Mouse (Mus musculus) brain, adult 2 months (tissue): ENCODE results near the gene Prrt1.

Experiments used
- DNase-seq: peaks from one replicate; pipeline ENCODE4 v3.0.0; 2011; ENCODE audit warnings: low read depth, low spot score

The Prrt1 gene

DNA sequence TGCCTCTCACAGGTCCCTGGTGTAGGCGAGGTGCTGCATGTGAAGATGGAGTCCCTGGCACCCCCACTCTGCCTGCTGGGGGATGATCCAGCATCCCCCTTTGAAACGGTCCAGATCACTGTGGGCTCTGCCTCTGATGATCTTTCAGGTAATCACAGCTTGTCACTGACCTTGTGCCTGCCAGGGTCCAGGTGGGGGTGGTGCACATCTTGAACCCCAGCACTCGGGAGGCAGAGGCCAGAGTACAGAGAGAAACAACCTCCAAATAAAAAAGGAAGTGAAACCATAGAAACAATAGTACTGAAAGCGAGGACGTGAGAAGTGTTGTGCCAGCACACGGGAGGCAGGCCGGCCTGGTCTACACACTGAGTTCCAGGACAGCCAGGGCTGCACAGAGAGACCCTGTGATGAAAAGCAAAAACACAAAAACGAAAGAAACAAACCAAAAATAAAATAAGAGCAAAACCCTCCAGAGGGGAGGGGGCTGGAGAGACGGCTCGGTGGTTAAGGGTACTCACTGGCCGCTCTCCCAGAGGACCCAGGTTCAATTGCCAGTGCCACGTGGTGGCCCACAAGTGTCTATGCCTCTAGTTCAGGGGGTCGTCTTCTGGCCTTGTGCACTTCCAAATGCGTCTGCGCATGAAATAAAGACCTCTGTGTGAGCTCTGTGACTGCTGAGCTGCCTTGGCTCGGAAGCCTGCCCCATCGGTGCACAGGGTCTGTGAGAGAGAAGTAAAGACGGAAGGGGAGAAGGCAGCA, 20.0 kb downstream of the Prrt1 start:
- no peak for DNase-seq

DNA sequence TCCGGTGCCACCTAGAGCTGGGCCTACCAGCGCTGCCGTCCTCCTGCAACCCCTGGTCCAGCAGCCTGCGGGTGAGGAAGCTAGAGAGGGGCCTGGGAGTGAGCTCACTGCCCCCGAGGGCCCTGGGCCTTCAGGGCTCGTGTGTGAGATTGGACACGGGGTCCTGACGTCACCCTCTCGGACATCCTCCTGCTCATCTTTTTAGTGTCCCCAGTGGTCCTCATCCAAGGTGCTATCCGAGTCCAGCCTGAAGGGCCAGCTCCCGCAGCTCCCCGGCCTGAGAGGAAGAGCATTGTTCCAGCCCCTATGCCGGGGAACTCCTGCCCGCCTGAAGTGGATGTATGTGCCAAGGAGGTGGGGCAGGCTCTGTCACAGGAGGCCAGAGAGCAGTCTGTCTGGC, 21.4 kb downstream of the Prrt1 start:
- no peak for DNase-seq

DNA sequence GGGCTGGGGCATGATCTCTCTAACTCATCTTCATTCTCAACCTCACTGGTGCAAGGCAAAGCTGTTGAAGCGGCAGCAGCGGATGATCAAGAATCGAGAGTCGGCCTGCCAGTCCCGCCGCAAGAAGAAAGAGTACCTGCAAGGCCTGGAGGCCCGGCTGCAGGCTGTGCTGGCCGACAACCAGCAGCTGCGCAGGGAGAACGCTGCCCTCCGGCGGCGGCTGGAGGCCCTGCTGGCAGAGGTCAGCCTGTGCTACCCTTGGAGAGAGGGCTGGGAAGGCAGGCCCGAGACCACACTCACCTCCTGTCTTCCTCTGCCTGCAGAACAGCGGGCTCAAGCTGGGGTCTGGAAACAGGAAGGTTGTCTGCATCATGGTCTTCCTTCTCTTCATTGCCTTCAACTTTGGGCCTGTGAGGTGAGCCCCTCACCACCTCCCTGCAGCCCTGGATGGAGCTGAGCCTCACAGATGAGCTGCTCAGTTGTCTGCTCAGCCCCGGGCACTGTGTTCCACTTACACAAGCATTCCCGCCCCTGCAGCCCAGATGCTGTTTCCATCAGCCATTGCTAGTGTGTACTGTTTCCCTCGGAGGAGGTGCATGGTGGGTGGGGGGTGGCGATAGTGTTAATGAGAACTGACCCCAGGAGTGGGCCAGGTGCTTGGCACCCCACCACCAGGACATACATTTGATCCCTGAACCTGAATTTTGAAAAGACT, 22.3 kb downstream of the Prrt1 start:
- peak; percentile 54 for DNase-seq

DNA sequence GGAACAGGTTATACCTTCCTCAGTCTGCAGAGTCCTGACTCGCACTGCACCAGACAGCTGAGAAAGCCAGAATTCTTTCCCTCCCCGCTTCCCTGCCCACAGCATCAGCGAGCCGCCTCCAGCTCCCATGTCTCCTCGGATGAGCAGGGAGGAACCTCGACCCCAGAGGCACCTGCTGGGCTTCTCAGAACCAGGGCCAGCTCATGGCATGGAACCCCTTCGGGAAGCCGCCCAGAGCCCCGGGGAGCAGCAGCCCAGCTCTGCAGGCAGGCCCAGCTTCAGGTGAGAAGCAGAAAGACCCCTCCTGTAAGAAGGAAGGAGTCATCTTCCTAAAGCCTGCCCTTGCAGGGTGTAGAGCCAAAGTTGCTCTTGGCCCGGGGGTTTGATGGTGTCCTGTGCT, 23.2 kb downstream of the Prrt1 start:
- peak; percentile 22 for DNase-seq

DNA sequence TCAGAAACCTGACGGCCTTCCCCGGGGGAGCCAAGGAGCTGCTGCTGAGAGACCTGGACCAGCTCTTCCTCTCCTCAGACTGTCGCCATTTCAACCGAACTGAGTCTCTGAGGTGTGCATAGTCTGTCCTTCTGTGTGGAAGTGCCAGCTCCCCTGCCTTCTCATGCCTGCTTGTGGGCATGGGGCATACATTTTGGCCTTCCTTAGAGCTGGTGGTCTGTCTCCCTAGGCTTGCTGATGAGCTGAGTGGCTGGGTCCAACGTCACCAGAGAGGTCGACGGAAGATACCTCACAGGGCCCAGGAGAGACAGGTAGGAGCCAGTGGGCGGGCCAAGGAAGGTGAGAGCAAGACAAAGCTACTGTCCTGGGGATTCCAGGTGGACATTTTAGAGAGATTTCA, 23.7 kb downstream of the Prrt1 start:
- no peak for DNase-seq

DNA sequence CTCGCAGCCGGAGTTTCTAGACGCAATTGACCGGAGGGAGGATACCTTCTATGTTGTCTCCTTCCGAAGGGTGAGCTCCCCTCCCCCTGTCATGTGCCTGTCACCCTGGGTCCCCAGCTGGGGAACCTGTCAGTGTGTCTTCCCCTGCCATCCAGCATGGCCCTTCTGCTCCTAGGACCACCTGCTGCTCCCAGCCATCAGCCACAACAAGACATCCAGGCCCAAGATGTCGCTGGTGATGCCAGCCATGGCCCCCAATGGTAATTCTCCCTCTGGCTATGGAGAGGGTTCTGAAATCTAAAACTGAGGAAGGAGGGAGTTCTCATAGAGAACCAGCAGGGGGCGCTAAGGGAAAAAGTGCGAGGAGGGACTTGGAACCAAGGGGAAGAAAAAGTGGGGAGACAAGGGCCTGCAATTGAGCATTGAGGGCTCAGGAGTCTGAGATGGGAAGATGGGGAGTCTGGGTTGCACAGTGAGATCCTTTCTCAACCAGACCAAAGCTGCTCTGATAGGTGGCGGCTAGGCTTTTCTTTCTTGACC, 24.5 kb downstream of the Prrt1 start:
- DNase-seq: peak; percentile 74

DNA sequence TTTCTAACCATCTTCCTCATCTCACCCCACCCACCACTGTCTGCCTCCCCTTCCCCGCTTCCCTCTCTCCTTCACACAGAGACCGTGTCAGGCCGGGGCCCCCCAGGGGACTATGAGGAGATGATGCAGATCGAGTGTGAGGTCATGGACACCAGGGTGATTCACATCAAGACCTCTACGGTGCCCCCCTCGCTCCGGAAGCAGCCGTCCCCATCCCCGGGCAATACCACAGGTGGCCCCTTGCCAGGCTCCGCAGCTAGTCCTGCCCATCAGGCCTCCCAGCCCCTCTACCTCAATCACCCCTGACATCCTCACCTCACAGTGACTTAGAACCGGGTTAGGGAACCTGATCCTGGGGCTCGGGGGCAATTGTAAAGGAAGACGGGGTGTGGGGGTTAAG, 25.1 kb downstream of the Prrt1 start:
- peak; percentile 2 for DNase-seq

DNA sequence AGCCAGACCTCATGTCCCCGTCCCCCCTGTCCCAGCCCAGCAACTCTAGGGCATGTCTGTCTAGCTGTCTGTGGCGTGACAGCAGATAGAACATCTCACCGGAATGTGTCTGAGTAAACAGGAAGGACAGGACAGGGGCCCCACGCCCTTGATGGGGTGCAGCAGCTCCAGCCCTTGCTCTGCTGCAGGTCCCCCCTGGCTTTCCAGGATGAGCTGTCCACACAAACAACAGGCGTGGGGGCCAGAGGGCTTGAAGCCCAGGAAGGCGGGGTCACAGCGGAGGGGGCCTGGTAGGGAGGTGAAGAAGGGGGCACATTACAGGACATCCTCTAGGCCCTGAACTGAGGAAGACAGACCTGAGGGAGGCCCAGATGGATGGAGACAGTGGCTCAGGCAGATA, 25.8 kb downstream of the Prrt1 start:
- no peak for DNase-seq

DNA sequence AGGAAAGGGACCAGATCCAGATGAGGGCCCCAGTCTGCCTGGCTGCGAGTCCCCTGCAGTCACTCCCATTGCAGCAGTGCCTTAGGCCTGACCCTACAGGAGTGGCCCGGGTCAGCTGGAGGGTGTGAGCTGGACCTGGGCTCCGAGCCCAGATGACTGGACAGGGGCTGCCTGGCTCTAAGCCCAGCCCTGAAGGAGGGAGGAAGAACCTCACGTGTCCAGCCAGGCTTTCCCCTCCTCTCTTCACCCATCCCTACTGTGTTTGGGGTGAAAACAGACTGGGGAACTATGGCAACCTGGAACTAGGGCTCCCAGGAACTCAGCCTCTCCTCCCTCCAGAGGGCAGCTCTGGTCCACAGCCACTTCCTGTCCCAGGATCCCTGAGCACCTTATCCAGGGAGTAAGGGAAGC, 26.3 kb downstream of the Prrt1 start:
- peak; percentile 57 for DNase-seq

DNA sequence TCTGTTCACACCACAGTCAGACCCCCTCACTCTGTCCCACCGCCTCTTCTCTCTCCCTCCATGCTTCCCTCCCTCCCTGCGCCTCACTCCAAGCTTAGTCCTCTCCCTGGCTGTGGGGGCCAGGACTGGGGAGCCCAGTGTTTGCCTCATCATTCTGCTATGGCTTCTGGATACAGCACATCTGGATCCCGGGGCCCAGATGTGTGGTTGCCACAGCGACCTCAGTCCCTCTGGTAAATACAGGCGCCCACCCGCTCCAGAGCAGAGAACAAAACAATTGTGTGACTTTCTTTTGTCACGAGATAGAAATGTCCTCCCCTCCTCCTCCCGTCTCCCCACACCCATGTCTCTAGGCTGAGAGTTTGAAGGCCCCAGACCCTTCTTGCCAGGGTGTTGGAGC, 27.3 kb downstream of the Prrt1 start:
- DNase-seq: no peak

DNA sequence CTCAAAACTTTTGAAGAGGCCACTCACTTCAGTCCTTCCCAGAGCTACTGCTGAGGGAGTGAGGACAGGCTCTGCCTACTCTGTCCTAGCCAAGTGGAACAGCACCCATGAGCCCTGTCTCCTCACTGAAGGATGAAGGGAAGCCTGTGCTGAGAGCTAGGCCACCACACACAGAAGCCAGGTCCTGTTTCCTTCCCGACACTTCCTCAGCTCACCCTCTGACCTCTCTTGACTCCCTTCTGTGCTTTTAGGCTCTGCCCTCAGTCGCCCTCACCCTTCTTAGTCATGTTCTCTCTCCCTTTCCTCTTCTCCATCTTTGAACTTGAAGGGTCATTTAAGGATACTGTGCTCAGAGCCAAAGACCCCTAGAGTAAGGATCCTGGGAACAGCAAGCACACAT, 27.9 kb downstream of the Prrt1 start:
- no peak for DNase-seq

DNA sequence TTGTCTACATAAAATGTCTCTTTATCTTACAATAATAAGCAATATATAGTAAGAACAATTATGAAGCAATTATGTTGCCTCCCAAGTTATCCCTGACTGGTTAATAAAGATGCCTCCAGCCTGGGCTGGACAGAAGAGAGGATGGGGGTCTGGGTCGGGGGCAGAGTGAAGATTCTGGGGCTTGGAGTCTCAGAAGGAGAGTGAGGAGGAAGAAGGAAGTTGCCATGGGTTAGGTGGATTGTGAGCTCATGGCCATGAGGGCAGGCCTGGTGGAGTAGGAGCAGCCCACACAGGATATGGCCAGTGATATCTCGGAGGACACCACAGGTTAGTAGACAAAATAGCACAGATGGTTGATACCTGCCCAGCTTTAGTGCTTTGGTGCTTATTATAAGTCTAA, 28.8 kb downstream of the Prrt1 start:
- no peak for DNase-seq

DNA sequence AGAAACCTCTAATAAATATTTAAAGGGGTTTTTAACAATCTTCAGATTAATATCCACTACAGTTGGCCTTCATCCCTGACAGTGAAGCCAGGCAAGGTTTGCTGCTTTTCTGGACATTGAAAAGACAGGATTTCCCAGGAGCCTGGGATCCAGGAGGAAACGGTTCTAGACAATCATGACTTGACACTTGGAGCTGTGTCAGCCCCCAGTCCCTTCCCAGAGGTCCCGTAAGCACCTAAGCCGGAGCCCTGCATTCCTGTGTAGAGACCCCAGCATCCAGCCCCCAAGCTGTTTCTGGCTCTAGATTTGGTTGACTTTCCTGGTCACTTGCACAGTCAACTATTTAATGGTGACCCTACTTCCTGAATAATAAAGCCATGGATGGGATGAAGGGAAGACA, 29.3 kb downstream of the Prrt1 start:
- no peak for DNase-seq

DNA sequence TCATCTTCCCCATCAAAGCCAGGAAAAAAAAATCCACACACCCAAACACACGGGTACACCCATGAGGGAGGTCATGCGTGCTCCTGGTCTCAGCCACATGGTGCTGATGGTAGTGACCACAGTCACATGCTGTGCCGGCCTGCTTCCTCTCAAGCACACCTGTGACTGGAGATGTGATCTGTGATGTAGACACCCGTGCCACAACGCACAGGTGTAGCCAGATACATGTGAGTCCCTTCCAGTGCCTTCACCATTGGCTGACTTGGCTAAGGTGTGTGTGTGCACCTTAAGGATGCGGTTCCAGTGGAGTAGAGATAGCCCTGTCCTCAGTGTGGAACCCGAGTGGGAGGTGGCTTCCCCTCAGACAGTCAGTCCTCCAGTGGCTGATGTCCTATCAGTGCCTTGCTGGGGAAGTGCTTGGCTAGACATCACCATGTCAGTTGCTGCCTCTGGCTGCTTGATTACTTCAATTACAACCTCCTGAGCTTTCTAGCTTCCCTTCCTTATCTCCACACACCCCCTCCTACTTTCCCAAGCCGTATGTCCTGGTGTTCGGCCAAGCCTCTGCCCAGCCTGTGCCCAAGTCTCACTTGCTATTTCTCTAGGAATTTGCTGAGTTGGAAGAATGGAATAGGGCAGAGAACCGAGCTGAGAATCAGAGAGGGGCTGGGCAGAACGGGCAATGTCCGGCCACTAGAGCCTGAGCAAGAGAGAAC, 30.0 kb downstream of the Prrt1 start:
- no peak for DNase-seq

DNA sequence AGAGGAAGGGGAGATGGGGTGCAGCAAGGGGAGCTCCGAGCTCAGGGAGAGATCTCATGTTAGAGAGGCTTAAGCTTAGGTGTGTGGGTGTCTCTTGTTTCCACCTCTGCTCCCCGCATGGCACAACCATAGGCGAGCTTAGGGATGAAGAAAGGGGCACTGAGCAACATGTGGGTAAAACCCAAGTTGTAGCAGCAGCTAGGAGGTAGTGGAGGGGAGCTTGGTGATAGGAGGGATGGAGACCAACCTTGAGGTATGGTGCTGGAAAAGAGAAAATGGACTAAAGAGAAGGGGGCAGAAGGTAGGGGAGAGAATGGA, 30.5 kb downstream of the Prrt1 start:
- no peak for DNase-seq

DNA sequence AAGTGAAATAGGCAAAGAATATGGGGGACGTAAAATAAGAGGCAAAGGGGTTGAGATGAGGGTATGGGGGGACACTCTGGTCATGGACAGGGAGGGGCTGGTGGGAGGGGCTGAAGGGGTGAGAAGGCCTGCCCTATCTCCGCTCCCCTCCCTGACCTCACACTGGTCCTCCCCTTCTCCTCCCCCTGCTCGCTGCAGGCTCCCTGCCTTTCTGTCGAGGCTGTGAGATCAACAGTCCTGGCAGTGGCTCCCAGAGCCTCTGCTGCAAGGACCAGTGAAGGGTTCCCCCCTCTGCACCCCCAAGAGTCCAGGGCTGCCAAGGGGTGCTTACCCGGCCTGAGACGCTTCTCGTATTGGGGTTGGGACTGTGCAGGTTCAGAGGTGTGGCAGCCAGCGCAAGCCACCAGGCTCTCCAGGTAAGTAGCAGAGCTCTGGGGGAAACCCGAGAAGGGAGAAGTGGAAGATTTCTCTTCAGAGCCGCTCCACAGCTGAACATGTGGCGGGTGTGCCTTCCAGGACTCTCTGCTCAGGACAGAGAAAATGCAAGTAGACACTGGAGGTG, 31.0 kb downstream of the Prrt1 start:
- no peak for DNase-seq

DNA sequence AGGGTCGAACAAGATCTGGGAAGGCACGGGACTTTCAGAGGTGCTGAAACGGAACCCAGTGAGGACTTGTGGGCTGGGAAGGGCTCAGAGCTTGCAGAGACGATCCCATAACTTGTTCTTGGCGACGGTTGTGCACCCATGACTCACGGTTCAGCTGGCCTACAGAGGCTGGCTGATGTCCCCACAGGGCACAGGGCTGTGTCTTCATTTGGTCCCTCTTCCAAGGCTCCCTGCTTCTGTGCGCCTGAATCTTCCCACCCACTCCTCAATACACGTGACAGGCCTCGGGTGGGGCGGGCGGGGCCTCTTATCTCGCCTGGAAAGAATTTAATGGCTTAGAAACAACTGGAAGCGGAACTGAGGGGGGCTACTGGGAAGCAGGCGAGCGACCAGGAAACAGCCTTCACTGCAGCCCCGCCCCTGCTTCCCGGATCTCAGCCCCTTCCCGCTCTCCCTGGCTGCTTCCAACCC, 31.8 kb downstream of the Prrt1 start:
- no peak for DNase-seq

DNA sequence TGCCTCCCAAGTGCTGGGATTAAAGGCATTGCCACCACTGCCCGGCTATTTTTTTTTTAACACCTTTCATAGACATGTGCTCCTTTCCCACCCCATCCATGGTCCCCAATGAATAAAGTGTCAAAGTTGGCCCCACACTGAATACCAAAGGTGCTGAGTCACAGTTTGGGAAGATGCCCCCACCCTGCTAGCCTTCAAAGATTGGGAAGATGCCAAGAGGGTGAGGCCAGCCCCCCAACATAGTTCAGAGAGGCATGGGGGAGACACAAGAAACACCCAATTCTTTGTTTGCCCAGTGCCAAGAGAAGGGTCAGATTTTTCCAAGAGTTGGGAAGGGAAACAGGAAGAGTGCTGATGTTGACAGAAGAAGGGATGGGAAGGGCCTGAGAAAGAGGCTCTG, 33.1 kb downstream of the Prrt1 start:
- DNase-seq: no peak

DNA sequence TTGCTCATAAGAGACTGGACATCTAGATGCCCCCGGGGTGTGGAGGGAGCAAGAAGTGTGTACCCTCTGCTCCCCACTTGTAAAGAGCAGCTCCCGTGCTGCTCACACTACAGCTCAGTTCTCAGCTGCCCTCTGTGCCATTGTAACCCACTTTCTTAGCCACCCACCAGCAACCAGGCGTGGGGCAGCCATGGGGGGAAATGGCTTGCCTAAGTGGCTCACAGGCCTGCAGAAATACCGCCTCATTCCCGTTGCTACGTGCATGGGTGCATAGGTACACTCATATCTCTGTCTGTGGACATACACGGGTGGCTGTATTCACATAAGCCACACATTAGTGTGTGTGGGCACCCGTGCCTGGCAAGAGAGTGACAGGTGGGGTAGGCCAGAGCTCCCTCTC, 33.6 kb downstream of the Prrt1 start:
- no peak for DNase-seq

DNA sequence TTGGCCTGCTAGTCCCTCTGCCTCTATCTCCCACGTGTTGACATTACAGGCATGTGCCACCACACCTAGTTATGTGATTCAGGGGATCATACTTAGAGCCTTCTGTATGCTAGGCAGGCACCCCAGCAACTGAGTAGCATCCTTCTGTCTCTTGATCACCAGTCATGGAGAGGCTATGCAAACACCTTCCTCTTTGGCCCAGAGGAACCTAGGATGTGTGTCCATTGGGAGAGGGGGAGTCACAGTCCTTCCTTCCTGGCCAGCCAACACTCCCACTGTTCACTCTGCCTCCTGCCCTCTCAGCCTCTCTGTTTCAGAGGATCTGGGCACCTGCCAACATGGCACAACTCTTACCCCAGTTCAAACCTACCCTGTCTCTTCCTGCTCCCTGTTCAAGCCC, 34.2 kb downstream of the Prrt1 start:
- no peak for DNase-seq

DNA sequence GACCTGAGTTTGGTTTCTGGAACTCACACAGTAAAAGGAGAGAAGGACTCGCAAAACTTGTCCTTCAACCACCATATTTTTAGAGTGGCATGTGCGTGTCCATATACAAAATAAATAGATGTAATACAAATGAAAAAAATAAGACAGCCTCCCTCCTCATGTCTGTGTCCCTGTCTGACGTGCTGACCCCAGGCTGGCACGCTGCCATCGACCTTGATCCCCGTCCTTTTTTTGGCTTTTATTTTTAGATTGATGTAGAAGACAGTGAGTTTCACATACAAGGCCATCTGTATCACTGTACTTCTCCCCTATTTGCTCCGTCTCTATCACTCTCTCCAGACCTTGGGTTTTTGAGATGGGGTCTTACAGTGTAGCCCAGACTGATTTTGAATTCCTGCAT, 35.1 kb downstream of the Prrt1 start:
- DNase-seq: no peak

DNA sequence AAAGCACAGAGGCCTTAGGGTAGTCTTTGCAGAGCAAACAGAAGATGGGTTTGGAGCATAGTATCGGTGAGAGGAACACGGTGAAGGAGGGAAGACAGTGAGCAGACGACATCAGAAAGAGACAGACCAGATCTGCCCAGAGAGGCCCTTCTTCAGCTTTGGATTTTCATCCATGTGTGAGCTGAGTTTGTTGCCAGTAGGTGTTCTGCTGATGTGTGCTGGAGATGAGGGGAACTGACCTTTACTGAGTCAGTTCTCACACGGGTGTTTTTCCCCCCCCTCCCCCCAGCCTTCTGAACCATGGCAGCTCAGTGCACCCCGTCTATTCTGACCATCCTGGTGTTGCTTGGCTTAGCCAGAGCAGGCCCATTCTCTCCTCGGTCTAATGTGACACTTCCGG, 40.9 kb downstream of the Prrt1 start, which contains the start of gene Tnxb:
Gene Tnxb, plus strand, starts transcription at position 301 of the 400 bp plus-strand sequence.
- no peak for DNase-seq
